17 mouse cellular contexts compared by ENCODE assay signal in genomic region chr3:7035833-7036232, GRCm38 (mm10).
DNase-seq lines count a peak whose midpoint lies in the region; ATAC-seq lines count a peak whose summit lies in the region.
"Had no signal": no experiment of that assay in that cellular context is flagged by ENCODE, and none has a peak within 500 bp of the region (broad histone marks: within the 10 kb centered on the region; RNA-seq: fewer than 3 reads in every experiment).

No protein-coding gene starts in this region.

- peak; percentile 77 for ATAC-seq in forebrain, embryonic 16.5 days
- ATAC-seq in midbrain, embryonic 11.5 days (ENCODE audit: low FRiP score) = peak; percentile 60; the same call in 1 of the 2 replicates
- ATAC-seq in midbrain, embryonic 15.5 days (replicated peaks) = no peak; the same call in 1 of the 2 replicates
- 0 out of 2 replicates have a peak, but pooled peaks have one; percentile 37 for ATAC-seq in neural tube, embryonic 12.5 days (ENCODE audit: low FRiP score, low read depth)
- ATAC-seq: intestine, embryonic 16.5 days had no signal

- no peaks in the 10 kb centered on the region for H3K27me3 ChIP-seq in forebrain, embryonic 16.5 days (replicated peaks; ENCODE audit: control insufficient read depth, insufficient read depth, low read length)
- H3K27me3 ChIP-seq in forebrain, embryonic 10.5 days (ENCODE audit: poor library complexity, severe bottlenecking) = no peaks in the 10 kb centered on the region
- no peaks in the 10 kb centered on the region for H3K27me3 ChIP-seq in midbrain, embryonic 11.5 days (ENCODE audit: control insufficient read depth, insufficient read depth, low read length)
- H3K27me3 ChIP-seq in midbrain, embryonic 15.5 days (replicated peaks) = no peaks in the 10 kb centered on the region
- H3K27me3 ChIP-seq in neural tube, embryonic 12.5 days (replicated peaks) = no peaks in the 10 kb centered on the region
- H3K27me3 ChIP-seq: heart, embryonic 15.5 days had no signal

- no peak overlapping the region for H3K9ac ChIP-seq in forebrain, embryonic 16.5 days (replicated peaks; ENCODE audit: low read depth, low read length)
- no peak overlapping the region for H3K9ac ChIP-seq in midbrain, embryonic 11.5 days (ENCODE audit: low read length)
- no peak overlapping the region for H3K9ac ChIP-seq in midbrain, embryonic 15.5 days
- H3K9ac ChIP-seq in neural tube, embryonic 12.5 days = no peak overlapping the region
- H3K9ac ChIP-seq: heart, embryonic 15.5 days had no signal

- no peak overlapping the region for H3K27ac ChIP-seq in forebrain, embryonic 16.5 days (ENCODE audit: low read length)
- H3K27ac ChIP-seq in forebrain, embryonic 10.5 days = no peak overlapping the region
- no peak overlapping the region for H3K27ac ChIP-seq in midbrain, embryonic 11.5 days (ENCODE audit: low read depth, low read length)
- H3K27ac ChIP-seq in midbrain, embryonic 15.5 days = no peak overlapping the region
- H3K27ac ChIP-seq in neural tube, embryonic 12.5 days = no peak overlapping the region
- H3K27ac ChIP-seq: embryonic facial prominence, embryonic 10.5 days; heart, adult 2 months; heart, embryonic 15.5 days had no signal

- no peak overlapping the region for H3K4me2 ChIP-seq in forebrain, embryonic 16.5 days (ENCODE audit: low read length)
- no peak overlapping the region for H3K4me2 ChIP-seq in midbrain, embryonic 11.5 days
- H3K4me2 ChIP-seq in midbrain, embryonic 15.5 days = no peak overlapping the region
- no peak overlapping the region for H3K4me2 ChIP-seq in neural tube, embryonic 12.5 days (replicated peaks)
- H3K4me2 ChIP-seq: heart, embryonic 11.5 days; heart, embryonic 15.5 days had no signal

- DNase-seq in forebrain, embryonic 10.5 days (ENCODE audit: extremely low spot score, low spot score) = no peak
- no peak for DNase-seq in midbrain, embryonic 11.5 days (ENCODE audit: low spot score, missing footprints)
- DNase-seq in neural tube, embryonic 10.5 days (ENCODE audit: extremely low spot score, low spot score) = no peak
- DNase-seq: adrenal gland, adult 2 months; adrenal gland, postnatal 25 days; cerebellum, adult 2 months; cerebellum, postnatal 10 days; gastrocnemius, postnatal 14 days; heart, adult 2 months; heart, postnatal 14 days had no signal

- WGBS in forebrain, embryonic 16.5 days = 52% methylated on average over 2 of the region's 2 CpGs
- WGBS in forebrain, embryonic 10.5 days = 90% methylated on average over 2 of the region's 2 CpGs
- WGBS in midbrain, embryonic 11.5 days = 49% methylated on average over 2 of the region's 2 CpGs
- 28% methylated on average over 2 of the region's 2 CpGs for WGBS in midbrain, embryonic 15.5 days
- WGBS in neural tube, embryonic 12.5 days = 52% methylated on average over 2 of the region's 2 CpGs

- H3K36me3 ChIP-seq in forebrain, embryonic 16.5 days (ENCODE audit: control insufficient read depth, insufficient read depth) = no peaks in the 10 kb centered on the region
- H3K36me3 ChIP-seq in forebrain, embryonic 10.5 days (replicated peaks) = no peaks in the 10 kb centered on the region
- H3K36me3 ChIP-seq in midbrain, embryonic 11.5 days (ENCODE audit: control insufficient read depth, insufficient read depth, low read length) = no peaks in the 10 kb centered on the region
- H3K36me3 ChIP-seq in midbrain, embryonic 15.5 days (replicated peaks) = no peaks in the 10 kb centered on the region
- H3K36me3 ChIP-seq in neural tube, embryonic 12.5 days = no peaks in the 10 kb centered on the region
- H3K36me3 ChIP-seq: embryonic facial prominence, embryonic 10.5 days; heart, embryonic 15.5 days had no signal

- H3K9me3 ChIP-seq in forebrain, embryonic 16.5 days (ENCODE audit: control insufficient read depth, low read length) = no peaks in the 10 kb centered on the region
- peaks cover 9% of the 10 kb centered on the region; the same call in 1 of the 2 replicates for H3K9me3 ChIP-seq in forebrain, embryonic 10.5 days
- H3K9me3 ChIP-seq in midbrain, embryonic 11.5 days (ENCODE audit: control insufficient read depth, low read length) = no peaks in the 10 kb centered on the region
- H3K9me3 ChIP-seq in midbrain, embryonic 15.5 days = no peaks in the 10 kb centered on the region; the same call in 1 of the 2 replicates
- peaks cover 3% of the 10 kb centered on the region for H3K9me3 ChIP-seq in neural tube, embryonic 12.5 days
- H3K9me3 ChIP-seq: heart, embryonic 15.5 days had no signal

- H3K4me1 ChIP-seq in forebrain, embryonic 16.5 days (replicated peaks; ENCODE audit: control insufficient read depth, insufficient read depth, low read length) = no peaks in the 10 kb centered on the region
- no peaks in the 10 kb centered on the region for H3K4me1 ChIP-seq in forebrain, embryonic 10.5 days
- H3K4me1 ChIP-seq in midbrain, embryonic 11.5 days (ENCODE audit: control insufficient read depth, insufficient read depth, low read length) = no peaks in the 10 kb centered on the region; the same call in 1 of the 2 replicates
- no peaks in the 10 kb centered on the region for H3K4me1 ChIP-seq in midbrain, embryonic 15.5 days
- no peaks in the 10 kb centered on the region for H3K4me1 ChIP-seq in neural tube, embryonic 12.5 days
- H3K4me1 ChIP-seq: embryonic facial prominence, embryonic 10.5 days; heart, embryonic 15.5 days had no signal

- H3K4me3 ChIP-seq in forebrain, embryonic 16.5 days (replicated peaks; ENCODE audit: low read length) = no peak overlapping the region
- H3K4me3 ChIP-seq in forebrain, embryonic 10.5 days = no peak overlapping the region
- H3K4me3 ChIP-seq in midbrain, embryonic 11.5 days (ENCODE audit: low read depth, low read length) = no peak overlapping the region
- H3K4me3 ChIP-seq in midbrain, embryonic 15.5 days = no peak overlapping the region
- no peak overlapping the region for H3K4me3 ChIP-seq in neural tube, embryonic 12.5 days
- H3K4me3 ChIP-seq: embryonic facial prominence, embryonic 10.5 days; heart, adult 2 months; heart, embryonic 15.5 days had no signal
